Mouse (Mus musculus) hindbrain, embryonic 16.5 days (tissue): ENCODE data around the gene Atxn7l3. TPM values are rescaled to one million over a fixed set of nuclear protein-coding genes. Genes with fewer than 3 reads are reported as not detected.
"Not testable (repeated sequence)": the region's sequence is repeated elsewhere in the genome, so short reads cannot be mapped to it uniquely, and the experiment has no call there.

Experiments
- ATAC-seq: fragments of 200-750 bp; cut with Nextera tagmentation; 2 replicates; pipeline ENCODE4 v1.8.0; 2017; ENCODE audit warnings: moderate TSS enrichment, moderate library complexity
- H3K27ac ChIP-seq: fragments of 300-500 bp; sonication (generic); 2 replicates; pipeline ENCODE4 v1.5.1; 2014; ENCODE audit warnings: low read depth, mild to moderate bottlenecking, control low read depth, low read length, moderate library complexity
- H3K27me3 ChIP-seq: fragments of 300-500 bp; sonication (generic); replicated peaks from 2 replicates; pipeline ENCODE4 v1.6.1; 2014; ENCODE audit warnings: low read length; ENCODE audit not compliant: control insufficient read depth, insufficient read depth
- H3K36me3 ChIP-seq: fragments of 300-500 bp; sonication (generic); 2 replicates; pipeline ENCODE4 v1.6.1; 2014; ENCODE audit warnings: mild to moderate bottlenecking, low read length, moderate library complexity, mixed read lengths; ENCODE audit not compliant: control insufficient read depth, insufficient read depth
- H3K4me1 ChIP-seq: fragments of 300-500 bp; sonication (generic); 2 replicates; pipeline ENCODE4 v1.6.1; 2014; ENCODE audit warnings: low read depth, low read length; ENCODE audit not compliant: control insufficient read depth, insufficient read depth
- H3K4me2 ChIP-seq: fragments of 300-500 bp; sonication (generic); 2 replicates; pipeline ENCODE4 v1.6.1; 2014; ENCODE audit warnings: mild to moderate bottlenecking, low read length, control low read depth, moderate library complexity
- H3K4me3 ChIP-seq: fragments of 300-500 bp; sonication (generic); 2 replicates; pipeline ENCODE4 v1.5.1; 2014; ENCODE audit warnings: mild to moderate bottlenecking, low read length, control low read depth, moderate library complexity
- H3K9ac ChIP-seq: fragments of 300-500 bp; sonication (generic); 2 replicates; pipeline ENCODE4 v1.6.1; 2014; ENCODE audit warnings: low read depth, mild to moderate bottlenecking, control low read depth, low read length, moderate library complexity
- H3K9me3 ChIP-seq: fragments of 300-500 bp; sonication (generic); 2 replicates; pipeline ENCODE4 v1.6.1; 2014; ENCODE audit warnings: mild to moderate bottlenecking, low read length, moderate library complexity; ENCODE audit not compliant: control insufficient read depth
- WGBS: fragments of 180-500 bp; shearing (Covaris S2); extraction: QIAGEN DNeasy Blood & Tissue Kit; methylation state at CpG from one replicate; pipeline ENCODE4 v1.1.7; 2014; 5-methylcytosine and 5-hydroxymethylcytosine counted together
- polyA plus RNA-seq: library from polyadenylated mRNA; unstranded; fragments of >200 nt; fragmentation: Nextera tagmentation; extraction: Ambion mirVana; gene quantifications from 2 replicates; pipeline ENCODE4 v1.2.1, GENCODE M21; 2015

Gene Atxn7l3
- polyA plus RNA-seq, 1 experiment from 2014 or later = 26.6 TPM

- H3K4me1 ChIP-seq = peaks cover 14% of the 10 kb centered on the region
- 91% methylated on average over 6 of the region's 6 CpGs for WGBS
- no peaks in the 10 kb centered on the region for H3K27me3 ChIP-seq
- H3K4me3 ChIP-seq = peak overlapping the region; percentile 75
- H3K36me3 ChIP-seq = peaks cover 11% of the 10 kb centered on the region; the same call in 1 of the 2 replicates
- no peak overlapping the region for H3K27ac ChIP-seq
- no peak for ATAC-seq
- H3K4me2 ChIP-seq = peak overlapping the region; percentile 58
- H3K9me3 ChIP-seq = no peaks in the 10 kb centered on the region
- no peak overlapping the region for H3K9ac ChIP-seq
Measured at GRCm38 (mm10) chr11:102283922-102284321, 12.5 kb downstream of the Atxn7l3 start.

GRCm38 (mm10) chr11:102280267-102280666, 16.2 kb downstream of the Atxn7l3 start:
- not testable (repeated sequence) for H3K4me2 ChIP-seq, H3K4me3 ChIP-seq, H3K27ac ChIP-seq, H3K9me3 ChIP-seq, H3K27me3 ChIP-seq, ATAC-seq, H3K9ac ChIP-seq, H3K36me3 ChIP-seq
- WGBS = 67% methylated on average over 6 of the region's 6 CpGs
- peaks cover 10% of the 10 kb centered on the region for H3K4me1 ChIP-seq

GRCm38 (mm10) chr11:102279595-102279994, 16.8 kb downstream of the Atxn7l3 start:
- 93% methylated on average over 3 of the region's 3 CpGs for WGBS
- Histone ChIP-seq H3K9ac (no peak overlapping the region), H3K36me3 (no peaks in the 10 kb centered on the region), H3K27me3 (no peaks in the 10 kb centered on the region), H3K4me1 (peaks cover 10% of the 10 kb centered on the region), H3K9me3 (no peaks in the 10 kb centered on the region), H3K4me3 (no peak overlapping the region), H3K27ac (no peak overlapping the region), H3K4me2 (no peak overlapping the region)
- no peak for ATAC-seq

- no peak overlapping the region for H3K9ac ChIP-seq
- no peaks in the 10 kb centered on the region for H3K9me3 ChIP-seq
- H3K27me3 ChIP-seq = no peaks in the 10 kb centered on the region
- WGBS = 49% methylated on average over 8 of the region's 12 CpGs
- H3K27ac ChIP-seq = no peak overlapping the region
- H3K4me3 ChIP-seq = no peak overlapping the region
- no peaks in the 10 kb centered on the region for H3K36me3 ChIP-seq
- H3K4me2 ChIP-seq = no peak overlapping the region
- ATAC-seq = no peak
- peaks cover 10% of the 10 kb centered on the region for H3K4me1 ChIP-seq
Measured at GRCm38 (mm10) chr11:102277754-102278153, 18.7 kb downstream of the Atxn7l3 start.

GRCm38 (mm10) chr11:102276411-102276915, 20.0 kb downstream of the Atxn7l3 start:
- H3K4me3 ChIP-seq = peak overlapping the region; percentile 42
- H3K27ac ChIP-seq = no peak overlapping the region
- H3K36me3 ChIP-seq = no peaks in the 10 kb centered on the region
- H3K9ac ChIP-seq = peak overlapping the region; percentile 65
- no peaks in the 10 kb centered on the region for H3K9me3 ChIP-seq
- H3K4me1 ChIP-seq = peaks cover 10% of the 10 kb centered on the region
- no peaks in the 10 kb centered on the region for H3K27me3 ChIP-seq
- WGBS = 2% methylated on average over 32 of the region's 33 CpGs
- ATAC-seq = peak; percentile 76
- H3K4me2 ChIP-seq = peak overlapping the region; percentile 79

- WGBS = 86% methylated on average over 12 of the region's 12 CpGs
- Histone ChIP-seq H3K27me3 (no peaks in the 10 kb centered on the region), H3K4me3 (no peak within 1 kb of the TSS), H3K27ac (no peak within 1 kb of the TSS), H3K4me1 (peaks cover 3% of the 10 kb centered on the region; the same call in 1 of the 2 replicates), H3K36me3 (no peaks in the 10 kb centered on the region), H3K4me2 (no peak within 1 kb of the TSS), H3K9ac (no peak within 1 kb of the TSS), H3K9me3 (no peaks in the 10 kb centered on the region)
- ATAC-seq = no peak
Measured at GRCm38 (mm10) chr11:102268520-102269244, 27.7 kb downstream of the Atxn7l3 start, which contains the start of gene Asb16. Gene Asb16, plus strand, starts transcription at chr11:102268743.

GRCm38 (mm10) chr11:102267480-102267879, 29.0 kb downstream of the Atxn7l3 start:
- Histone ChIP-seq H3K27me3 (no peaks in the 10 kb centered on the region), H3K9me3 (no peaks in the 10 kb centered on the region), H3K27ac (no peak overlapping the region), H3K4me1 (peaks cover 3% of the 10 kb centered on the region; the same call in 1 of the 2 replicates), H3K36me3 (no peaks in the 10 kb centered on the region), H3K9ac (no peak overlapping the region), H3K4me3 (no peak overlapping the region), H3K4me2 (no peak overlapping the region)
- WGBS = 7% methylated on average over 10 of the region's 11 CpGs
- peak; percentile 65; the same call in 1 of the 2 replicates for ATAC-seq

- H3K27me3 ChIP-seq = no peaks in the 10 kb centered on the region
- no peak overlapping the region for H3K4me2 ChIP-seq
- no peaks in the 10 kb centered on the region for H3K9me3 ChIP-seq
- H3K36me3 ChIP-seq = no peaks in the 10 kb centered on the region
- 81% methylated on average over 8 of the region's 8 CpGs for WGBS
- H3K4me1 ChIP-seq = peaks cover 3% of the 10 kb centered on the region; the same call in 1 of the 2 replicates
- peak; percentile 35 for ATAC-seq
- no peak overlapping the region for H3K9ac ChIP-seq
- H3K27ac ChIP-seq = no peak overlapping the region
- H3K4me3 ChIP-seq = no peak overlapping the region
Measured at GRCm38 (mm10) chr11:102266631-102267355, 29.6 kb downstream of the Atxn7l3 start.

GRCm38 (mm10) chr11:102265816-102266215, 30.6 kb downstream of the Atxn7l3 start:
- Histone ChIP-seq H3K36me3 (no peaks in the 10 kb centered on the region), H3K4me3 (no peak overlapping the region), H3K9ac (no peak overlapping the region), H3K27me3 (no peaks in the 10 kb centered on the region), H3K9me3 (no peaks in the 10 kb centered on the region), H3K4me1 (peaks cover 3% of the 10 kb centered on the region; the same call in 1 of the 2 replicates), H3K4me2 (no peak overlapping the region), H3K27ac (no peak overlapping the region)
- no peak for ATAC-seq
- 64% methylated on average over 14 of the region's 14 CpGs for WGBS
